Mouse (Mus musculus) brown adipose tissue, adult 24 weeks (tissue): ENCODE results near the gene BC035044. TPM values are rescaled to one million over a fixed set of nuclear protein-coding genes. Genes with fewer than 3 reads are reported as not detected.

ENCODE experiments used
- H3K27ac ChIP-seq: fragments of 200-500 bp; replicated peaks from 2 replicates; pipeline ENCODE4 v1.5.1; 2012; ENCODE audit warnings: low read depth, mild to moderate bottlenecking, low read length
- H3K4me1 ChIP-seq: fragments of 200-500 bp; 2 replicates; pipeline ENCODE4 v1.6.1; 2012; ENCODE audit warnings: low read length, mixed read lengths; ENCODE audit not compliant: control insufficient read depth, insufficient read depth, insufficient read length
- H3K4me3 ChIP-seq: fragments of 200-500 bp; 2 replicates; pipeline ENCODE4 v1.5.1; 2012; ENCODE audit warnings: low read depth, mild to moderate bottlenecking, low read length, moderate library complexity; ENCODE audit not compliant: insufficient read depth
- polyA plus RNA-seq: library from polyadenylated mRNA; stranded (reverse); fragments of >200 nt; gene quantifications from 2 replicates; pipeline ENCODE4 v1.2.4, GENCODE M21; 2012; ENCODE audit not compliant: missing spikeins, insufficient read depth, insufficient read length

BC035044 gene
- polyA plus RNA-seq, 1 experiment = not detected

DNA sequence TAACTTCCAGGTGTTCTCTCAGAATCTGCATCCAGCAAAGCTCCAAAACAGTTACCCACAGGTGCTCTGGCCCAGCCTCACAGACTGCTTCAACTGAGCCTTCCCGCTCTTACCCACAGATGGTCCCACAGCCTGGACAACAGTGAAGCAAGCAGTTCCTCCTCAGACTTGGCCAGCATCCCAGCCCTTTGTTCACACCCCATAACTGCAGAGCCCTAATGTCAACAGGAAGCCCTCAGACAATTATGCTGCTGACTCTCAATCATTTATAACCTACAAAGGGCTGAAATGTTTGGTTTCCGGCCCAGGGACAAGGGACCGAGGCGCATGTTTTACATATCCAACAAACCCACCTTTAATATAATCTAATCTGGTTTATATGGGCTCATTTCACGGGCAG, 34.7 kb downstream of the BC035044 start:
- peaks cover 6% of the 10 kb centered on the region for H3K4me1 ChIP-seq
- peak overlapping the region; percentile 20; the same call in 1 of the 2 replicates for H3K27ac ChIP-seq
- H3K4me3 ChIP-seq = no peak overlapping the region

DNA sequence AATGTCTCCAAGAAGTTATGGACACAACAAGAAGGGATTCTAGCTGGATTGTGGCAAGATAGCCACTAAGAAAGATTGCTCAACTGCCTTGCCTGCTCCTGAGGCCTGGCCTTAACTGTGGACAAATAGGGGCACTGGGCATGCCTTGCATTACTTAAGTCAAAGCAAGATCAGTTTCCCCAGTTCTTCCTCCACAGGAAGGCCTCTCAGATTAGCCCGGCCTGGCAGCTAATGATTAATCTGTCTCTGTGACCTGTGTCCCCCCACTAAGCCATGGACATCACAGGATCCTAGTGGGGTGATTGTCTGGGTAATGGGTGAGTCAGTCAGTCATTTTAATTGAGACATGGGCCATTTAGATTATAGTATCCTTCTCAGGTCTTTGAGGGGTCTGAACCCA, 35.4 kb downstream of the BC035044 start:
- Histone ChIP-seq H3K27ac (0 out of 2 replicates have a peak overlapping the region, but pooled peaks have one; percentile 5), H3K4me3 (no peak overlapping the region), H3K4me1 (peaks cover 6% of the 10 kb centered on the region)

DNA sequence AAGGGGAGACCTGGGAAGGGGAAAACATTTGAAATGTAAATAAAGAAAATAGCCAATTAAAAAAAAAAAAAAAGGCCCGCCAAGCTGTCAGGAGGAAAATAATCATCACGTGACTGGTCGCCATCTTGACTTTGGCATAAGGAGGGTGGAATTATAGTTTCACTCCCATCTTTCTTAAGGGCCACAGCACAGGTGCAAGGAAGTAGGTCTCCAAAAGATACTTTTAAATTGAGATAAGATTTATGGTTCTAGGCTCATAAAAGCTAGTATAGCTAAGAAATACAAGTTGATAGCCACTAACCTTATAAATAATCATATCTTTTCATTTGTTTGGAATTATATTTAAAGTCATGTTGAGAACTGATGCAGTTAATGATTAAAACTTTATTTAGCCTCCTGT, 36.0 kb downstream of the BC035044 start:
- H3K4me1 ChIP-seq = peaks cover 6% of the 10 kb centered on the region
- H3K4me3 ChIP-seq = no peak overlapping the region
- H3K27ac ChIP-seq = no peak overlapping the region

DNA sequence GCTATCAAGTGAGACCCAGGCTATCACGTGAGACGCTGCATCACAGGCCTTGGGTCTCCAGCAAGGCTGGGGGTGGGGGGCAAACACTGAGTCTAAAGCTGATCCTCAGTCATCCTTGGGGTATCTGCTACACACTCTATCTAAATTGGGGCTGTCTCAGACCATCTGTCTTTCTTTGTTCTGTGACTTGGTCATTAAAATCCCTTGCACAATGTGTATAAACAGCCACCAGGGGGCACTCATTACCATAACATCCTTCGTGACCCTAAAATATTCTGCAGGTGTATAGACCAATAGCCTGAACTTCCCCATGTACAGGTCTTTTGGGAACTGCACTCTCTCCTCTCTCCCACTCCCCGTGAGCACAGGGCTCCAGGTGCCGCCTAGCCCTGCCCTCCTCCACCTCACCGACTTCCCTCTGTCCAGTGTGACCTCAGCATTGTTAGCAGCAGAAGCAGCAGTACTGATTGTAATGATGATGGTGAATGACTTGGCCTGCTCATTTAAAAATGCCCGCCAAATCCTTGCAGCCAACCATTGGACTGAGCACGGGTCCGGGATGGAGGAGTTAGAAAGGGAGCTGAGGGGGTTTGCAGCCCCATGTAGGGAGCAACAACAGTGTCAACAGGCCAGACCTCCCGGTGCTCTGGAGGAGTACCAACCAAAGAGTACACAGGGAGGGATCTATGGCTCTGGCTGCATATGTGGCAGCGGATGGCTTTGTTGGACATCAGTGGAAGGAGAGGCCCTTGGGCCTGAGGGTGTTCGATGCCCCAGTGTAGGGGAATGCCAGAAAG, 36.7 kb downstream of the BC035044 start:
- Histone ChIP-seq H3K27ac (no peak overlapping the region), H3K4me1 (peaks cover 6% of the 10 kb centered on the region), H3K4me3 (no peak overlapping the region)

DNA sequence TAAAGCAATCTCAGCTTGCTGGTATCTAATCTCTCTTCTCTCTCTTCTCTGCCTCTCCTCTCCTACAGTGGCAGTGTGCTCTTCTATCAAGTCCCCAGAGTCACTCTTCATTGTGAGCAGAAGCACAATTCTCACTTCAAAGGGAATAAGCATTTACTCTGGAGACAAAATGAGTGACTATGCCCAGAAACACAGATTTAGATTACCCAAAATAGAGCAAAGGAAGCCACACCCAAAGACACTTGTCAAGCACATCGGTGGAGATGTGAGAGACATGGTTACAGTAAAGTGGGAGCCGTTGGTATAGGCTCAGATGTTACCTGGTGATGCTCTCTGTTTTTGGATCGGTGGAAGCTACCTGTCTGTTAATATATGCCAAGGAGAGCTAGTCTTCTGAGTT, 38.2 kb downstream of the BC035044 start:
- no peak overlapping the region for H3K27ac ChIP-seq
- H3K4me3 ChIP-seq = no peak overlapping the region
- H3K4me1 ChIP-seq = peaks cover 6% of the 10 kb centered on the region

DNA sequence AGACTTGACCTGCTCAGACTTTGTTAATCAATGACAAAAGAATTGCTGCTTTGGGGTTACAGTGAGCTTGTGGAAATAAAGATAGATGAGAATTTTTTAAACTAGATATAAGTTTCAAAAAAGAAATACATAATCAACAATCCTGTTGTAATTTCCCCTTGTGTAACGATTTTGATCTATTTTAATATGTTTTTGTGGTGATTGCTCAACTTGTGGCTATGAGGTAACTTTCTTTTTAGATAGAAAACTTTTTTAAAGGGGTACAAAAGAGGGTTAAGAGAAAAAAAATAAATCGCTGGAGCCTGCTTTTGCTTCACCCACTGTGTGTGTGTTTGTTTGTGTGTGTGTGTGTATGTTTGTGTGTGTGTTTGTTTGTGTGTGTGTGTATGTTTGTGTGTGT, 39.8 kb downstream of the BC035044 start:
- H3K4me1 ChIP-seq = peaks cover 3% of the 10 kb centered on the region
- peak overlapping the region; percentile 54 for H3K27ac ChIP-seq
- H3K4me3 ChIP-seq = no peak overlapping the region

DNA sequence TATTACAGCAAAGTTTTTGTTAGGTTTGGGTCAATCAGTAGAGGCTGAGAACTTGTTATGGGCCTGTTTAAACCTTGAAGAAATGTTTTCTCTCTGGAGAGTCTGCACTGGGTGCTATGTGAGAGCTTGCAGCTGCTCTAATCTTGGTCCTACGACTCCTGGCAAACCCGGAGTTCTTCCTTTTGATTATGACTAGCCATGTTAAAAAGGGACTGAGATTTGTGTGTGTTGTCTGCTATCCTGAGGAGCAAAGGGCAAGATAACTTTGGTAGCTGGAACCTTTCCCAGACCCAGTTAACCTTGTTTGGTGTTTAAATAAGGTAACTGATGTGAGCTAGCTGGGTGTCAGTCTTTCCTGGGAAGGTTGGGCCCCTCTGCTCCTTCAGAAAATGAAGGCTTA, 40.3 kb downstream of the BC035044 start:
- Histone ChIP-seq H3K4me3 (no peak overlapping the region), H3K27ac (peak overlapping the region; percentile 54), H3K4me1 (peaks cover 3% of the 10 kb centered on the region)

DNA sequence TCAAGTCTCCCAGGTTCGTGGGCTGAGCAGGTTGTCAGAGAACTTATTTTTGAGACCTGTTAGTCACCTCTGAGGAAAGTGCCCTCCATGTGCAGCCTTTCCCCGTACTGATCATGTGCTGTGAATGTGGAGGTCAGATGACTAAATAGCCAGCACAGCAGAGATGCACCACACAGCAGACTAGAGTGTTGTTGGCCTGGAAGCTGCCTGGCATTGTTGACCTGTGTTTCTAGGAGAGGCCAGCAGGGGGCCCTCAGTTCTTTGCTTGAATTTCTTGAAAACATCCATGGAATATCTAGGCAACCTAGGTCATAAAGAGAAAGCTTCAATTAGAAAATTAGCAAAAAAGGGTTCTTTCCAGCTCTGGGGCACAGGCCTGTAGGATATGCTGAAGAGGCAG, 41.0 kb downstream of the BC035044 start:
- Histone ChIP-seq H3K4me3 (no peak overlapping the region), H3K4me1 (no peaks in the 10 kb centered on the region; the same call in 1 of the 2 replicates), H3K27ac (no peak overlapping the region)

DNA sequence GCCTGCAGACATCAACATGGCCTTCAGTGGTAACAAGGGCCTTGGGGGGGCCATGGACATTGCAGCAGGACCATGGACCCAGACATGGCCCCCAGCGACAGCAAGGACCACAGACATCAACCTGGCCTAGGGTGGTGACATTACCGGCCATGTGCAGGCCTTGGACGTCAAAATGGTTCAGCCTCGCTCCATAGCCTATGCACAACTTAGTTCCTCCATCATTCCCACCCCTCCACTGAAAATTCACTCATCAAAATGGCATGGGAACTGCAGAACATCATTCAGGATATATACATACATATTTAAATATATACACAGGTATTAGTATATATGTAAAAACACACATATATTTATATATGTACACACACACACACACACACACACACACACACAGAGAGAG, 43.5 kb downstream of the BC035044 start:
- no peak overlapping the region for H3K27ac ChIP-seq
- H3K4me3 ChIP-seq = no peak overlapping the region
- peaks cover 3% of the 10 kb centered on the region; the same call in 1 of the 2 replicates for H3K4me1 ChIP-seq

DNA sequence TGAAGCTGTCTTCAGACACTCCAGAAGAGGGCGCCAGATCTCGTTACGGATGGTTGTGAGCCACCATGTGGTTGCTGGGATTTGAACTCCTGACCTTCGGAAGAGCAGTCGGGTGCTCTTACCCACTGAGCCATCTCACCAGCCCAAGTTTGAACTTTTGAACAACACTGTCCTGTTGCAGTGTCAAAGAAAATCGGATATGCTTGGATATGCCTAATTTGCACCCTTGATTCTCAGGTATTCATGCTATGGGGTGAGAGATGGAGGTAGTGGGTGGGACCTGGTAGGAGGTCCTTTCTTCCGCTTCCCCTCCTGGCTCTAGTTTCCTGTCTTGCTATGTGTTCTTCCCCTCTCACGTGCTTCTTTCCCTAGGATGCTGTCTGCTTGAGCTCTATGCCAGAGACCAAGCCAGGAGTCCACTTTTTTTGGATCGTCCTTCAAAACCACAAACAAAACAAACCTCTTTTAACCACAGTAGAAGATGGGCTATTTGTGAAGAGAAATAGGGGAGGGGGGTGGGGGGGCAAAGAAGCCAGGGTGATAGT, 44.9 kb downstream of the BC035044 start:
- Histone ChIP-seq H3K4me1 (peaks cover 3% of the 10 kb centered on the region; the same call in 1 of the 2 replicates), H3K27ac (no peak overlapping the region), H3K4me3 (no peak overlapping the region)

DNA sequence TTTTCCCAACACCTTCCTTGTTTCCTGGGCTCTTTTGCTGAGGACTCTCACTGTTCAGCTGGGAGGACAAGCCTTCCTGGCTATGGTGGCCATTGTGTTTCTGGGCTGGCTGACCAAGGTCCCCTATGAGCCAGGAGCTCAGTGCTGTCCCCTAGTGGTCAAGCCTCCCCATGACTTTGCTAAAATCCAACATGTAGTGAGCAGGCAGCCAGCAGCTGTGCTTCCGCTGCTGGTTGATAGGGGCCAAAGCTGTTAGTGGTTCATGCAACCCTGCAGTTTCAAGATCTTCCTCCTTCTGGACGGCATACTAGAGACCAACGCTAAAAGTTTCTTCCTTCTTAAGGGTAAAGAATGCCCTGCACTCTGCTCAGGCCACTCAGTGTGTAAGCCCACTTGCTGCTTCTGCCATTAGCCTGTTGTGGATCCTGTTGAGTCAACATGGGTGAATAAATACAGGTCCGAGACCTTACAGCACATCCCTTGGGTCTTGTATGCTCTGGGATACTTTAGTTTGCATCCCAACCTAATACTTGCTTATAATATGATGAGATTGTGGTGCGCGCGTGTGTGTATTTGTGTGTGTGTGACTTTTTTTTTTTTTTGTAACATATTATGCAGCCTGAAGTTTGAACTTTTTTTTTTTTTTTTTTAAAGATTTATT, 45.5 kb downstream of the BC035044 start:
- peaks cover 3% of the 10 kb centered on the region; the same call in 1 of the 2 replicates for H3K4me1 ChIP-seq
- H3K4me3 ChIP-seq = 0 out of 2 replicates have a peak overlapping the region, but pooled peaks have one; percentile 10
- H3K27ac ChIP-seq = no peak overlapping the region

DNA sequence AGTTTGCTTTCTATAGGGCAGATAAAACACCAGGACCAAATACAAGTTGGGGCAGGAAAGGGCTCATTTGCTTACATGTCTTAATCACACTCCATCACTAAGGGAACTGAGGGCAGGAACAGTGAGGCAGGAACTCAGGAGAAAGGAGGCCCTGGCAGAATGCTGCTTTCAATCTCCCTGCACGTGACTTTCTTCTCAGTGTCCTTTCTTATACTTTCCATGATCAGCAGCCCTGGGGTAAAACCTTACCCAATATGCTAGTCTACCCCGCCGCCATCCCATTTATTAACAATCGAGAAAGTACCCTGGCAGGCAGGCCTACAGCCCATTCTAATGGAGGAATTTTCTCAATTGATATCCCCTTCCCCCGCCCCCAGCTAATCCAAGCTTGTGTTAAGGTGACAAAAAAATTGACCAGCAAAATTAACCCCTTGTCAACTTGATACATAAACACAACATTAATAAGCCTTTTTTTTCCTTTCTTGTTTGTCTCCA, 46.3 kb downstream of the BC035044 start:
- Histone ChIP-seq H3K4me3 (no peak overlapping the region), H3K27ac (no peak overlapping the region)

DNA sequence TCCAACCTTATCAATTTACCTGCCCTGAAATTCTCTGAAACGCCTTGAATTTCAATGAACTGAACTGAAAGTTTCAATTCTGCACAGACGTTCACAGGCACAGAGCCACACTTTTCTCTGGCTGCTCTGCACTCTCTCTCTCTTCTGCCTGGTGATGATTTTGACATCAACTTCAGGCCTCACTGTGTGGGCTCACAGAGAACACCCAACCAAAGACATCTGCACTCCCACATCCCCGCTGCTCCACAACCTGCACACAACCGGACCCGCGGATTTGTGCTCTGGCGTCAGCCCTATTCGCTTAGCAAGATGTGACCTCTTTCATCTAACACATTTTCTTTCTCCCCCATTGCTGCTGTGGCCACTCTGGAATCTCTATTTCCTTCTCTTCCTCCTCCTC, 46.8 kb downstream of the BC035044 start:
- H3K27ac ChIP-seq = no peak overlapping the region
- H3K4me3 ChIP-seq = no peak overlapping the region
- H3K4me1 ChIP-seq = peaks cover 5% of the 10 kb centered on the region; the same call in 1 of the 2 replicates

More for the DNA sequence above, 46.3 kb downstream of the BC035044 start:
- peaks cover 5% of the 10 kb centered on the region; the same call in 1 of the 2 replicates for H3K4me1 ChIP-seq

DNA sequence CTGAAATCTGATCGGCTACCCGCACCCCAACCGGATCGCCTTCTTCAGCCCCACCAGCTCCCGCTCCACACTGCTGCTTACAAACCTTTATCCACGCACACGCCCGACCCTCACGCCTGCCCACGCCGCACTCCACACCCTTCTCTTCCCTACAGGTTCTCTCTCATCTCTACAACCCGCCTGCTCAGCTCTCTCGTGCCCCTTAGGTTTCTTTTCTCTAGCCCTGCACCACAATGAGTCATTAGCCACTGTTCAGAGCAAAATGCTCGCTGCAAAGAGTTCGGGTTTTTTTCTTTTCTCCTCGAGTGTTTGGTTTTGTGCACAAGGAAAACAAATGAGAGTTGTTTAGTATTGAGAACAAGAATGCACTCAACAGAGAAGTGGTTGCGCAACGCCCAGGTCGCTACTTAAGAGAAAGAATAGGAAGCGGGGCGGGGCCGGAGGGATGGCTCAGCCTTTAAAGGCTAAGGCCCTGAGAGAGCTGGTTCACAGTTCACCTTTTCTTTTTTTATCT, 47.4 kb downstream of the BC035044 start:
- Histone ChIP-seq H3K4me3 (peak overlapping the region; percentile 73), H3K4me1 (peaks cover 5% of the 10 kb centered on the region; the same call in 1 of the 2 replicates), H3K27ac (peak overlapping the region; percentile 70)

DNA sequence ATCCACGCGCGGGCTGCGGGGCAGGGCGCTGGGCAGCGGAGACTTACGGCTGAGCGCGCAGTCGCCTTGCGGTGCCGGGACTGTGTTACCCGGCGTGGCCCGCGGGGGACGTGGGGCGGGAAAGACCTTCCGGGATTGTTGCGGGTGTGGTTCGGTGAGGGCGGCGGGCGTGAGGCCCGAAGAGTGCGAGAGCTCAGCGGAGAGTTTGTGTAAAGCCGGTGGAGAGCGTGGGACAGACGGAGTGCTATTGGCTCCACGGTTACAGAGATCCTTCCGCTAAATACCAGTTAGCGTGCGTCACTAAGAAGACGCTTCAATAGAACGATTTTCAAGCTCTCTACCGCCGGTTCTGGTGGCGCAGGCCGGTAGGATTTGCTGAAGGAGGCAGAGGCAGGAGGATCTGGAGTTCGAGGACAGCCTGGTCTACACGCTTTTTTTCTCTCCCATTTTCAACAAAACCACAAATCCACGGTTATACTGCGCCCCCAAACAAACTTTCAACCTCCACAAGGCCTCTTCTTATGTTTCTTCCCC, 47.9 kb downstream of the BC035044 start:
- H3K27ac ChIP-seq = peak overlapping the region; percentile 70
- peaks cover 5% of the 10 kb centered on the region; the same call in 1 of the 2 replicates for H3K4me1 ChIP-seq
- H3K4me3 ChIP-seq = peak overlapping the region; percentile 87
